Mouse (Mus musculus): ENCODE results near the gene Chrd.

DNA sequence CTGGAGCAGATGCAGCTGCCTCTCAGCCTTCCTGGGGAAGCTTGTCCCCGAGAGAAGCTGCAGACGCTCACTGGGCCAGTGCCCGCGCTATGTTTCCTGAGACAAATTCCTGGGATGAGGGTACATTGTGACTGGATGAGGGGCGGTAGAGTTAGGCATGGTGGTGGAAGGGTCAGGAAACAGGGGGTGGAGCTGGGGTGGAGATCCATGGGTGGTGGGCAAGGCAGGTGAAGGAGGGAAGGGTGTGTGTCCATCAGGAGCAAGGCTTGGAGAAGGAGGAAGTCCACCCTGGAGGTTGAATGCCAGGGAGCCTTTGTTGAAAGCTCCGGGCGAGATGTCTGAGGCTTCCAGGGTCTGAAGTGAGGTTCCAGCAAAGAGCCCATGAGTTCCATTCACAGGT lies 7.6 kb upstream of the Chrd start:
- no peak for TF ChIP-seq CTCF (IDR thresholded peaks at IDR 0.05; ENCODE audit: low read depth, low read length)
- no peak for TF ChIP-seq POLR2A (IDR thresholded peaks at IDR 0.05; ENCODE audit: insufficient read depth, low read length)
- no peak for TF ChIP-seq EP300 (IDR thresholded peaks at IDR 0.05; ENCODE audit: insufficient read depth, low read depth, low read length)

All from ES-Bruce4 (cell line).